Comparison of ENCODE assay signal across 8 mouse cellular contexts in genomic region chr7:49953546-49954181, GRCm38 (mm10). TPM values are rescaled to one million over a fixed set of nuclear protein-coding genes. Genes with fewer than 3 reads are reported as not detected.
DNase-seq lines count a peak whose midpoint lies in the region; ATAC-seq and TF ChIP-seq lines count a peak whose summit lies in the region.
"Had no signal": no experiment of that assay in that cellular context is flagged by ENCODE, and none has a peak within 500 bp of the region (broad histone marks: within the 10 kb centered on the region; RNA-seq: fewer than 3 reads in every experiment).

No protein-coding gene starts in this region.

- no peaks in the 10 kb centered on the region for H3K36me3 ChIP-seq in kidney, embryonic 15.5 days
- no peaks in the 10 kb centered on the region for H3K36me3 ChIP-seq in MEL (ENCODE audit: control insufficient read depth in 1 of 2, insufficient read depth in 2 of 2, low read length in 2 of 2)

- TF ChIP-seq RAD21 in MEL (IDR thresholded peaks at IDR 0.05; ENCODE audit: low read depth, low read length) = peak; percentile 68

- no peak for TF ChIP-seq EP300 in MEL (IDR thresholded peaks at IDR 0.05; ENCODE audit: low read depth in 1 of 2, low read length in 2 of 2)

- peak; percentile 35 to 53 (median 51) for TF ChIP-seq CTCF in MEL (IDR thresholded peaks at IDR 0.05 in 2 of 3, conservative IDR thresholded peaks at IDR 0.05 in 1 of 3; ENCODE audit: control insufficient read depth in 1 of 3, insufficient read depth in 1 of 3, low read depth in 2 of 3, low read length in 3 of 3, poor library complexity in 1 of 3, severe bottlenecking in 1 of 3)
- TF ChIP-seq CTCF in brain, embryonic 14.5 days (IDR thresholded peaks at IDR 0.05; ENCODE audit: borderline replicate concordance, extremely low read depth, insufficient read depth, insufficient read length) = peak; percentile 64; the same call in 1 of the 2 replicates

- no peak overlapping the region for H3K4me3 ChIP-seq in kidney, embryonic 15.5 days (replicated peaks)
- no peak overlapping the region for H3K4me3 ChIP-seq in MEL (ENCODE audit: control insufficient read depth in 1 of 2, insufficient read depth in 1 of 2, low read depth in 2 of 2, low read length in 2 of 2)
- H3K4me3 ChIP-seq: myocyte had no signal

- no peaks in the 10 kb centered on the region for H3K79me2 ChIP-seq in MEL (ENCODE audit: control insufficient read depth, insufficient read depth, low read length, poor library complexity)

- no peak for TF ChIP-seq POLR2A in MEL (IDR thresholded peaks at IDR 0.05; ENCODE audit: control insufficient read depth in 1 of 2, insufficient read depth in 1 of 2, low read depth in 1 of 2, low read length in 2 of 2, poor library complexity in 1 of 2)
- TF ChIP-seq POLR2A in brain, embryonic 14.5 days (IDR thresholded peaks at IDR 0.05; ENCODE audit: borderline replicate concordance, extremely low read depth, insufficient read depth, insufficient read length, poor library complexity, severe bottlenecking) = no peak

- H3K9ac ChIP-seq in kidney, embryonic 15.5 days = no peak overlapping the region
- no peak overlapping the region for H3K9ac ChIP-seq in MEL (ENCODE audit: control insufficient read depth, low read depth, low read length, poor library complexity, severe bottlenecking)

- ATAC-seq in kidney, embryonic 15.5 days (replicated peaks; ENCODE audit: low FRiP score) = no peak

- no peak overlapping the region for H3K4me2 ChIP-seq in kidney, embryonic 15.5 days

- DNase-seq in kidney, adult 9 months = peak; percentile 61
- peak; percentile 20 for DNase-seq in MEL (ENCODE audit: low read depth, low spot score)
- DNase-seq in brain, embryonic 14.5 days (ENCODE audit: low read depth) = peak; percentile 79
- DNase-seq in forelimb bud, embryonic 11.5 days (ENCODE audit: low read depth, low spot score) = peak; percentile 46
- DNase-seq in retina, embryonic 14.5 days (ENCODE audit: low spot score) = peak; percentile 83
- no peak for DNase-seq in spleen, postnatal 4 days (ENCODE audit: low spot score in 2 of 2)

- H3K4me1 ChIP-seq in kidney, embryonic 15.5 days = peaks cover 23% of the 10 kb centered on the region
- H3K4me1 ChIP-seq in MEL (ENCODE audit: control insufficient read depth in 1 of 2, insufficient read depth in 2 of 2, low read length in 2 of 2) = no peaks in the 10 kb centered on the region

- no peaks in the 10 kb centered on the region for H3K27me3 ChIP-seq in kidney, embryonic 15.5 days
- H3K27me3 ChIP-seq in MEL (ENCODE audit: control insufficient read depth in 1 of 2, insufficient read depth in 2 of 2, low read length in 2 of 2) = no peaks in the 10 kb centered on the region

- H3K9me3 ChIP-seq in kidney, embryonic 15.5 days (replicated peaks) = no peaks in the 10 kb centered on the region
- H3K9me3 ChIP-seq in MEL (replicated peaks; ENCODE audit: insufficient read depth, low read length) = no peaks in the 10 kb centered on the region

- H3K27ac ChIP-seq in kidney, embryonic 15.5 days = no peak overlapping the region
- H3K27ac ChIP-seq in MEL (ENCODE audit: control insufficient read depth, low read depth, low read length) = no peak overlapping the region

- WGBS in kidney, embryonic 15.5 days = 51% methylated on average over 4 of the region's 4 CpGs

TF ChIP-seq in MEL, 35 proteins besides CTCF, POLR2A, EP300 and RAD21:
- peak; percentile 56 for TF ChIP-seq SMC3 (IDR thresholded peaks at IDR 0.05; ENCODE audit: low read depth, low read length)
- no peak for TF ChIP-seq ELF1 (IDR thresholded peaks at IDR 0.05; ENCODE audit: low read depth, low read length)
- TF ChIP-seq POLR2AphosphoS5 (IDR thresholded peaks at IDR 0.05; ENCODE audit: borderline replicate concordance, low read depth, low read length) = no peak
- TF ChIP-seq USF1 (IDR thresholded peaks at IDR 0.05; ENCODE audit: low read depth, low read length) = no peak
- no peak for TF ChIP-seq MYB (IDR thresholded peaks at IDR 0.05; ENCODE audit: low read depth, low read length)
- TF ChIP-seq ZC3H11A (IDR thresholded peaks at IDR 0.05; ENCODE audit: low read depth, low read length) = peak; percentile 44; the same call in 1 of the 2 replicates
- TF ChIP-seq USF2 (IDR thresholded peaks at IDR 0.05; ENCODE audit: borderline replicate concordance in 1 of 2, insufficient read depth in 1 of 2, low read depth in 1 of 2, low read length in 2 of 2) = no peak
- TF ChIP-seq RCOR1 (IDR thresholded peaks at IDR 0.05; ENCODE audit: low read depth, low read length) = no peak
- TF ChIP-seq CHD1 (IDR thresholded peaks at IDR 0.05; ENCODE audit: low read depth, low read length) = no peak
- TF ChIP-seq NRF1 (IDR thresholded peaks at IDR 0.05; ENCODE audit: insufficient read depth, low read depth, low read length, poor library complexity, severe bottlenecking) = no peak
- no peak for TF ChIP-seq ZMIZ1 (IDR thresholded peaks at IDR 0.05; ENCODE audit: low read depth, low read length)

RNA-seq across cellular contexts. Expression of gene Nell1, which starts 21.0 kb away (rescaled TPM):
- 11.5 and 12.3 TPM in 2 replicates for polyA plus RNA-seq in kidney, embryonic 15.5 days (2015; fragmentation: Nextera tagmentation; extraction: Ambion mirVana)
- not detected in 2 replicates for total RNA-seq in MEL (2012; rRNA removed)
- polyA plus RNA-seq in MEL (2012; ENCODE audit: insufficient read depth in 1 of 2, insufficient read length in 2 of 2, low read depth in 1 of 2, low replicate concordance in 2 of 2, missing spikeins in 1 of 2) = not detected
- 9.5 and 16.9 TPM in 2 replicates for polyA plus RNA-seq in brain, embryonic 14.5 days (2012; rRNA removed)
- polyA plus RNA-seq: myocyte had no signal

RNA-seq across cellular contexts. Expression of gene Slc6a5, which starts 43.7 kb away (rescaled TPM):
- polyA plus RNA-seq in kidney, embryonic 15.5 days (2015; fragmentation: Nextera tagmentation; extraction: Ambion mirVana) = 0.04 and 0.06 TPM in 2 replicates
- not detected in 2 replicates for total RNA-seq in MEL (2012; rRNA removed)
- polyA plus RNA-seq in MEL (2012; ENCODE audit: insufficient read depth in 1 of 2, insufficient read length in 2 of 2, low read depth in 1 of 2, low replicate concordance in 2 of 2, missing spikeins in 1 of 2) = not detected
- 2.2 and 10.4 TPM in 2 replicates for polyA plus RNA-seq in brain, embryonic 14.5 days (2012; rRNA removed)
- polyA plus RNA-seq: myocyte had no signal

Comparison
In these comparisons a context has a peak if more than half of its experiments do, and no peak if none do; other contexts are left out.
1. DNase-seq: peak in kidney, adult 9 months (single experiment), MEL (single experiment), brain, embryonic 14.5 days (single experiment), forelimb bud, embryonic 11.5 days (single experiment) and retina, embryonic 14.5 days (single experiment); none in spleen, postnatal 4 days (0 of 2).
2. RNA of gene Nell1, which starts 21.0 kb away (polyA plus RNA-seq): 9.5 to 16.9 TPM in brain, embryonic 14.5 days and 11.5 to 12.3 TPM in kidney, embryonic 15.5 days; not detected in MEL; every median in the first group is over 10 times any median in the second.